Mouse (Mus musculus) lung, postnatal 4 days (tissue): ENCODE results near the gene Ewsr1.

ENCODE experiments used
- DNase-seq, 2 experiments: peaks; one replicate each; pipeline ENCODE4 v3.0.0; 2021

Ewsr1 gene

DNA sequence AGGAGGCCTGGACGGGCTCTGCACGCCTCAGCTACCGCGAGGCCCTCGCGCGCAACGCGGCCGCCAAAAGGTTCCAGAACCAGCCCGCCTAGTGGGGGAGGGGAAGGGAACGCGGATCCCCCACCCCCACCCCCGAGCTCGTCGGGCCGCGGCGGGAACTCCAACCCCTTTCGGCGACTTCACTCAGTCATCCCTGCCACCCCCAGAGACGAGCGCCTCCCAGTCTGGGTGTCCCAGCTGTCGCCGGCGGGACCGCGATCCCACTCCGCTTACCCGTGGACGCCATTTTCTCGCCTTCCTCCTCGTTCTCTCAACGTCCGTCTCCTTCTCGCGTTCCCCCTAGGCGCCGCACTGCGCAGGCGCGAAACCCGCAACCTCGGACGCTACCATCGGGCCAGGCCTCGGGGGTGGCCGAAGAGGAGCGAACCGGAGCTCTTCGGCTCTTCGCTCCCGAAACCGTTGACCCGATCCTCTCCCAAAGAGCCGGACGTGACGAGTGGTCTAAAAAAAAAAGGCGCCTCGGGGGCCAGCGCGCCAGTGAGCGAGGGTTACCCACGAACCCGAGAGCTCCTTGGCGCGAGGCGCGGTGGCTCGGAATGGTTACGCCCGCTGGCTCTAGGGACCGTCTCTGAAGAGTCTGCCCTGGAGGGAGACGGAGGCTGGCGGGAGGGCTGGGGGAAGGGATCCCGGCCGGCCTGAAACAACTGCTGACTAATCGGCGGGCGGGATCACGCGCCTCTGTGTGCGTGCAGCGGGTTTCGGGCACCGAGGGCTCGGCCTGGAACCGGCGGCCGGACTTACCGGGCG is at the start of gene Ewsr1, which contains the start of gene Rhbdd3:
TSS of gene Ewsr1 (minus strand) at position 531 of the 807 bp plus-strand sequence.
TSS of gene Rhbdd3 (plus strand) at position 191 of the 807 bp plus-strand sequence.
- DNase-seq = peak; percentile 98 to 99

DNA sequence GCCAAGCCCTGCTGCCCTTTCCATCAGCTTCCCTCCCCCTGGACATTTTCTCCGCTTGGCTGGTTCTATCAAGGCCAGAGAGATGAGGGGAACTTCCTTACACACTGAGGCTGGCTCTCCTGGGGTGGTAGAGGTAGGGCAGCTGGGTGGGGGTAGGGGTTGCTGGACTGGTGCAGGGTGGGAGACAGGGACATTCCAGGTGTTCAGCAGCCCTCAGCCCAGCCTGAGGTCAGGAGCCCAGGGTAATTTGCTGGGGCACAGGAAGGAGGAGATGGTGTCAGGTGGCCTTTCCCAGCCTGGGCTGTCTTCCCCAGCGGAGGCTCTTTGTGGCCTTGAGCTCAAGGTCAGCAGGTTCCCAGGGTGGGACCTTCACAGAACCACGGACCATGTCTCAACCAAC is 46.5 kb upstream of the Ewsr1 start:
- DNase-seq = no peak

DNA sequence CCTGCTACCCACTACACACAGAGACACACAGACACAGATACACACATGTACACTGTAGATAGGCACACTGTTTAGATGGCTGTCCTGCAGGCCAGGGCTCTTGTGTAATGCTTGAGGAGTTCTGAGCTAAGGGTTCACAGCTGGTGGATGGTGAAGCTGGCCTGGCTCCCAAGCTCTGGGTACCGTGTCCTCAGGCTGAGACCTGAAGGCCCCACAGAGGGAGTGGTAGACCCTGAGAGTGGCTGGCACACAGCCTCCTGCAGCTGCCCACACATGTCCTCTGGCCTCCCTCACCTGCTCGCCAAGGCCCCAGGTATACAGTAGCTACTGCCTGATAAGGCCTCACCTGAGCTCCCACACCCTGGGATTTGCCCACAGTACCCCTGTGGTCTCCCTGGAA is 42.9 kb upstream of the Ewsr1 start:
- peak in 1 of 2 experiments; percentile 58 for DNase-seq

DNA sequence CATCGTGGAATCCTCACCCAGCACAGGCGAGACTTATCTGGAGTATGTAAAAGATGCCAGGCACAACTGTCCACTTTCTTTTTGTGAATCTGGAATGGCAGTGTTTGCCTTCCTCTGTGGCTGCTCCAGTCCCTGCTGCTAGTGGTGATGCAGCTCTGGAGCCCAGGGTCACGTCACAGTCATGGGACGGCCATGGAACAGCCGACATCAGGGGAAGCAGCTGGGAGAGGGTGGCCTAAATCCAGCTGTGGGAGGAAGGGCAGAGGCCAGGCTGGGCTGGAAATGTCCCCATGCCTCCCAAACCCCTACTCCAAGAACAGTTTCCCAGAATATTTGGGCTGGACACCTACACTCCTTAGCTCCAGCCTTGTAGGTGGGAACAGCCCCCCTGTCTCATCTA is 42.2 kb upstream of the Ewsr1 start:
- DNase-seq = peak in 1 of 2 experiments; percentile 56

DNA sequence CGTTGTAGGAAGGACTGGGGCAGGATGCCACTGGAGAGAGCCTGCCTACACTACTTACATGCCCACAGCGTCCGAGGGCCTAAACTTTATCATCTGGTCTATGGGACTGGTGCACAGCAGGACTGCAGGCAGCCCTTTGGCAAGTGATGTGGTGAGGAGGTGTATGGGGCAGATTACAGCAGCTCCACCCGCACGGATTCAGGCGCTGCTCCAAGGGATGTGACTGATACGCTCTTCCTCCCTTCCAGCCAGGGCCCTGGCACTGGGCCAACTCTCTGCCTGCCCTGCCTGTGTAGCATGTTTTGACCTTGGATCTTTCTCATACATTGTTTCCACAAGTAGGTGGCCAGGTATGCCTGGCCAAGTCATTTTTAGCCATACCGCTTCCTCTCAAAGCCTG is 41.6 kb upstream of the Ewsr1 start:
- DNase-seq = peak; percentile 77 to 86

DNA sequence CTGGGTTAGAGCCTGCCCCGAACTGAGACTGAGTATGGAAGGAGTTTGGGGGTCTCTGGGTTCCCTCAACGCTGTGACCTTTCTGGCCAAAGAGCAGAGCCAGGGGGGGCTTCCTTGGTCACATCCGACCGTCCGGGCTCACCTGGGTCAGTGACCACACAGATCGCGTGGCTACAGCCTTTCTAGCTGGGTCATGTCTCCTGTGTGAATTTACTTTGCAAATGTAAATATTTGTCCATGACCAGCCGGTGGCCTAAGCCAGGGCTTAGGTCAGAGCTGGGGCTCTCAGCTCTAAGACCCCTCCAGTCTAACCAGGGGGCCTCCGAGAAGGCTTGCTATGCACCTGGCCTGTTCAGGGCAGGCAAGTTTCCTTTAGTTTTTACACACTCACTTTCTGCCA is 40.3 kb upstream of the Ewsr1 start:
- DNase-seq = no peak

DNA sequence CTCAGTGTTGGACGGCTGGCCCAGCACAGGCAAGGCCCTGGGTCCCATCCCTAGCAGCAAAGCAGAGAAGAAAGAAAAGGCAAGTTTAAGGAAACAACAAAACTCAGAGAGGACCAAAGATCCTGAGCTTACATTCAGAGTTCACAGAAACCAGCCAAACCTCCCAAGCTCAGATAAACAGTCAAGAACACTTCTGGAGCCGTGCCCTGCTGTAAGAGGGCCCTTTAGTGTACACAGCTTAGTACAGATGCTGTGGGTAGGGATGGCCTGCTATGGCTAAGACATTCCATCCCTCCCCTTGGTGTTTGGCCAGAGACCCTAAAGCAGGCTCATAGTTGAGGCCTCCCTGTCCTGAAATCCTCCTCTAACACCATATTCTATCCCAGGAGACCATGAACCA is 39.6 kb upstream of the Ewsr1 start:
- peak; percentile 62 to 72 for DNase-seq

DNA sequence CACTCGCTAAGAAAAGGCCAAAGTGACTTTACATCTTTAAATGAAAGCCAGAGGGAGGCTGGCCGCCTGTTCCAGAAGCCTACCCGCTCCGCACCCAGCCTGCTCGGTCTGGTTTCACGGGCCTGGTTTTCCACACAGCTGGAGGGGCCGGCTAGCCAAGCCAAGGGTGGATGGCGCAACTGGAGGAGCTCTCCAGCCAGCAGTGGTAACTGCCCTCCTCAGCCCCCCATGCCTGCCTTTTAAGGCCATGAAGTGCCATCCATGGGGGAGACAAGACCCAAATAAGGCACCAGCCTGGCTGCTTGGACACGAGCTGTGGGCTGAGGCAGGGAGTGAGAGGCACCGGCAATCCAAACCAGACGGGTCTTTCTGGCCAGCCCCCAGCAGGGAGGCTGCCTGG is 36.8 kb upstream of the Ewsr1 start:
- peak; percentile 82 to 91 for DNase-seq

DNA sequence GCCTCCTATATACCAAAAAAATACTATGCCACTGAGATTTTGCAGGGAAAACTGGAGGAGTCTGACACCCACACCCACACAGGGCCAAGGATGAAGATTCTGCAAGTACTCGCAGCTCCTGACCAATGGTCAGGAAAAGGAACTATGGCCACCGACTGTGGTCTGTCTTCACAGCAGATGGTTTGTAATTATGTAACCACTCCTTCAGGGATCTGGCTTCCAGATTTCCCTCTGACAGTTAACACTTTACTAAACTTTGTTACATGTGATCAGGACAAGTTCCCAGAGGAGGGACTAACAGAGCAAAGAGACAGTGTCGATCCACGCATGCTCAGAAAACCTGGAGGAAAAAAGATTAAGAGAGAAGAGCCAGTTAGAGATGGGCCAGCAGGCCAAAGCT is 33.7 kb upstream of the Ewsr1 start:
- DNase-seq = no peak

DNA sequence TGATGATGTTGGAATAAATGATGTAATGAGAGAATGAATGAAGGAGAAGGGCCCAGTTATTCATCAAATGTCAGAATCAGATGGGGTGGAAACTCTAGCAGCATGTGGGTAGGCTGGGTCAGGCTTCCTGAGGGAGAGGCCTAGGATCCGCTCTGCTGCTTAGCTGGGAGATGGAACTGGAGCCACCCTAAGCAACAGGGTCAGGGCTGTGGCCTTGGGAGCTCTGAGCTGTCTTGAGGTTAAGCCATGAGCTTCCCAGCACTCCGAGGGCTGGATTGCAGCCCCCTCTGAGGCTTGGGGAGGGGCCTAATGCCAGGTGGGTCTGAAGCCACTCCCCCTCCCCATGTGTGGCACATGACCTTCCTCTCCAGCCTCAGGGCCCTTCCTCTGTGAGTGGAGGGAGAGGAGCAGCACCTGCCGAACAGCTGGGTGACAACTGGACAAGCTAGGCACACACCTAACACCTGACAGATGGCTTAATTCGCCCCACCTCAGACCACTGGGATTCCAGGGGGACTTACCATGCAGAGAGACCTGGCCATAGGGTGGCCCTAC is 31.1 kb upstream of the Ewsr1 start:
- no peak for DNase-seq

DNA sequence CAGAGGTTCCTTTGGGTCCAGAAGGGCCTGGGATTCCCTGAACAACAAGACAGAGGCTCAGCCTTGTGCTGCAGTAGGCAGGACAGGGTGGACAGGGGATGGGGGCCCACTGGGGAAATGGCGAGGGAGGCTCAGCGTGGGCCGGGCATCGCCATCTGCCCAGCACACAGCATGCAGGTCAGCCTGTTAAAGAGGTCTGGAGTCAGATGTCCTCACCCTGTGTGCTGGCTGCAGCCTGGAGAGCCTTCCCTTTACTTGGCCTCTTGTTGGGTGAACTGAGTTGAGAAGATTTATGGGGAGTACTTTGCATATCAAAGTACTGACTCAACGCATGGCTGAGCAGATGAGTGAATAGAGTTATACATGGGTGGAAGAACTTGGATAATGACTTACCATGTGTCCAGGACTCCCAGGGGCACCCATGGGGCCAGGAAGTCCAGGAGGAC is 30.0 kb upstream of the Ewsr1 start:
- no peak for DNase-seq

DNA sequence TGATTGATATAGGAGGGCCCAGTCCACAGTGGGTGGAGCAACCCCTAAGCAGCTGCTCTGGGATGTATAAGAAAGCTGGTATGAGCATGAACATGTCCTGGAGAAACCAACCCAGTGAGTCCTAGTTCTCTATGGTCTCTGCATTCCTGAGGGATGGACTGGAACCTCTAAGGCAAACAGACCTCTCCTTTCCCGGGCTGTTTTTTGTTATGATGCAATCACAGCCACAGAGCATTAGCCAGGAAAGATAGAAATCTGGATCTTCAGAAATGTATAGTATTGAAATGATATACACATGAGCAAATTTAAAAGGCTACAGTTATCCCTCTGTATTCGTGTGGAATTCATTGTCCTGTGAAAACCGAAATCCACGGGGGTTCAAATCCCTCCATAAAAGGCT is 26.6 kb upstream of the Ewsr1 start:
- DNase-seq = no peak

DNA sequence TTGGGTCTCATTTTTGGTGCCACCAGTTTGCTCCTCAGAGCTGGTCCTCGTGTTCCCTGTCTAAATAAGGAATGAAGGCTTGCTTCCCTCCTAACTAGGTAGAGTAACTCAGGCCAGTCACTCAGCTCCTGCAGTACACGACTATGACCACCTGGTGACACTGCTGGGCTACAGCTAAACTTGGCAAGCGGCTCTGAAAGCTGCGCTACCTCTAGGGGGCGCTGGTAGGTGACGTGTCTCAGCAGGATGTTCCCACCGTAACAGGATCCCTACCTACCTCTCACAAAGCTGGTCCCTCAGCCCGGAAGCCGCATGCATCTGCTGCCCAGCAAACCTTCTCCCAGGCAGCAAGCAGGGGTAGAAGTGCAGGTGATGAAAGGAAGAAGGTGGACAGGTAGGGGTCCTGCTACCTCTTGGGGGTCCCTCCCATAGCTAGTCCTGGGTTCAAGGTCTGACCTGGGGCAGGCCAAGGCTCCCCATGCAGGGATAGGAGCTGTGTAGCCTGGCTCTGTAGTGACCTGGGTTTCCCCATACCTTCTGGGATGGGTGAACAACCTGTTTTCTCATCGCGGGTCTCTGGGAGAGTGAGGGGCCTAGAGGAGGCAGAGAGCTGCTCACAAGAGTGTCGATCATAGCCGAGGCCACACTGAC is 16.0 kb upstream of the Ewsr1 start:
- peak; percentile 82 to 92 for DNase-seq

DNA sequence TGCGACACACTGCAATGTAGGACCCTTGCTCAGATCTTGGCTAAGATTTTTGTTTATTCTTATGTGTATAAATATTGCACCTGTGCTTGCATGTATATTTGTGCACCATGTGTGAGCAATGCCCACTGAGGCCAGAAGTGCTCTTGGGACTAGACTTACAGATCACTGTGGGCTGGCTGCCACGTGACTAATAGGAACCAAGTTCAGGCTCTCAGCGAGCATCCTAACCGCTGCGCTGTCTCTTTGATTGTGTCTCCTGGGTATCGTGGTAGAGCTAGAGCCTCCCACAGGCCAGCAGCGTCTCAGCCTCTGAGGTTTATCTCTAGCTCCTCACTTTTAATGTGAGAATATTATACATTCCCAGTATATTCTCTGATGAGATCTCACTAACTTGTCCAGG is 14.6 kb upstream of the Ewsr1 start:
- no peak for DNase-seq

DNA sequence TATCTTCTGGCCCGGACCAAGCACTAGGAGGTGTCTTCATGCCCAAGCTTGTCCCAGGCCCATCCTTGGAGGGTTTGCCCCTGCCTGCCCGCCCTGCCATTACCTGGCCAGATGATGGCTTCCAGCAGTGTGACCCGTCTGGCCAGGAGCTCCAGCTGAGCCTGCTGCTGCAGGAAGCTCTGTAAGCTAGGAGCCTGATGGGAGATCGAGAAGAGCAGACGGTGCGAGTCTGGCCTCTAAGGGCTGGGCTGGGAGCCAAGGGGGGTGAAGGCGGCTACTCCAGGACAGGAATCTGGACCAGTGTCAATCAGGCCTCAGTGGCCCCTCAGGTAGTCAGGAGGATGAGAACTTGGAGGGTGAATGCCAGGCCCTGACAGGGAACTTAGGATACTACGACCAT is 10.4 kb upstream of the Ewsr1 start:
- DNase-seq = no peak

DNA sequence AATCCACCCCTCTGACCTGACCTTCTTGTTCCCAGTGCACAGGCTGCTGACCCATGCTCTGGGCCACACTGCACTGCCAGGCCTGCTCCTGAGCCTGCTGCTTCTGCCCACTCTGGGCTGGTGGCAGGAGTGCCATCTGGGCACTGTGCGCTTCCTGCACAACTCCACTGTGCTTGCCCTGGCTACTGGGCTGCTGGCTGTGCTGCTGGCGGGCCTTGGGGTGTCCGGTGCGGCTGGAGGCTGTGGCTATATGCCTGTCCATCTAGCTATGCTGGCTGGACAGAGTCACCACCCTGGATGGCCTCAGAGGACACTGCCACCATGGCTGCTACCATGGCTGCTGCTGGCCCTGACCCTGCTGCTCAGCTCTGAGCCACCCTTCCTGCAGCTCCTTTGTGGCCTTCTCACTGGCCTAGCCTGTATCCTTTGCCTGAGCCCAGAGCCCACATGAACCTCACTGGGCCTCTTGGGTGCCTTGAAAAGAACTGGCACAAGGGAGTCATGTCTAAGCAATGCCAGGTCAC is 5.0 kb upstream of the Ewsr1 start:
- no peak for DNase-seq

DNA sequence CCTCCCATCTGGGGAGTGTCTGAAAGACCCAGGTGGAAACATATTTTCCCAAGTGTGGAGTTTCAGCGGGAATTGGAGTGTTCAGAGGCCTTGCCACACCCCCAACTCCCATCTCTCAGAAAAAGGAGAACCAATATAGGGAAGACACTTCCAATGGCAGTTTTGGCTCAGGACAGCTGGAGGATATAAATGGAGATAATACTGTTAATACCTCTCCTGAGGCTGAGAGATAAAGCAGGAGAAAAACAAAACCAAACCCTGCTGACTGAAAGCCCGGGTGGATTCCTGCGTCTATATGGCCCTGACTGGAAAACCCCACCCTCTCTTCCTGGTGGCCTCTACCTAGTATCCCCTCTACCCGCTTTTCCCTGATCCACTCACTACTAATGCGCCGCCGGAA is 3.3 kb upstream of the Ewsr1 start:
- DNase-seq = no peak

DNA sequence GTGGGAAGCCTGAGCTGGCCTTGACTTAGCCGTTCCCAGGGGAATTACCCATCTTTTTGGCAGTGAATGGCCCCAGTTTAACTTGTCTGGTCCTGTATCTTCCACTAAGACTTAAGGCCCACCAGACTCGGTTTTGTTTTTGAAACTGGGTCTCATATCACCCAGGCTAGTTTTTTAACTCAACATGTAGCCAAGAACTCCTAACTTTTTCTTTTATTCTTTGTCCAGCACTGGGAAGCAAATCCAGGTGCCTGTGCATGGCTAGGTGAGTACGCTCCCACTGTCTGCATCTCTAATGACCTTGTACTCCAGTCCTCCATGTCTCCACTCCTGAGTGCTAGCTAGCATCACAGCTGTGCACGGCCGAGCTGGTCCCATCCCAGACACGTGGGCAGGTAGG is 2.6 kb upstream of the Ewsr1 start:
- DNase-seq = no peak

DNA sequence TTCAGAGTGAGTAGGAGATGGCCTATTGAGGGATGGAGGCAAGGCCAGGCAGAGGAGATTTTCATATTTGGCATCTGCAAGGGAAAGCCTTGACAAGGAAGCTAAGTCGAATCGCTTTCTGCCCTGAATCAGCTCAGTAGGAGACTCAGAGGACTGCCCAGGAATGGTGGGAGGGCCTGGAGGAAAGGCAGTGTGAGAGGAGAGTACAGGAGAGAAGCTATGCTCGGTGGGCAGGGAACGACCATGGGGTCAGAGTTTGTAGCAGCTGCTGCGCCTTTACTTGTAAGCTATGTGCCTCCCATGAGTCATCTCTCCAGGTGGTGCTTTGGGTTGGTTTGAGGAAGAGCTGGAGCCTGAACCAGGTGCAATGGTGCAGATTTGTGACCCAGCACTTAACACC is 1.7 kb upstream of the Ewsr1 start:
- no peak for DNase-seq

DNA sequence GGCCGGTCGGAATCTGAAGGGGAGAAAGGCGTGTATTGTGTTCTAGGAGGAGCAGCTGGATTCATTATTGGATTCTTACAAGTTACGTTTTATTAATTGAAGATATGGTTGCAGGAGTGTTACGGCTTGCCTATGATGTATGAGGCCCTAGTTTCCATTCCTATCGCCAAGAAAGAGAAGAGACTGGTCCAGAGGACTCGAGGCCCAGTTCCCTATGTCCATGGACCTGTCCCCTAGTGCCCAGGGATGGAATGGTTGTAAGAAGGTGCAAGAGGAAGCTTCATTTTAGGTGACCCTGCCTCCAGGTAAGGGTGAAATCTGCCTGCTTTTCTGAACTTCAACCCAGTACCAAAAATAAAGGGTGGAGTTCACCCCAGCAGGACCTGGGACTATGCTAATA is 1.2 kb upstream of the Ewsr1 start:
- DNase-seq = no peak

DNA sequence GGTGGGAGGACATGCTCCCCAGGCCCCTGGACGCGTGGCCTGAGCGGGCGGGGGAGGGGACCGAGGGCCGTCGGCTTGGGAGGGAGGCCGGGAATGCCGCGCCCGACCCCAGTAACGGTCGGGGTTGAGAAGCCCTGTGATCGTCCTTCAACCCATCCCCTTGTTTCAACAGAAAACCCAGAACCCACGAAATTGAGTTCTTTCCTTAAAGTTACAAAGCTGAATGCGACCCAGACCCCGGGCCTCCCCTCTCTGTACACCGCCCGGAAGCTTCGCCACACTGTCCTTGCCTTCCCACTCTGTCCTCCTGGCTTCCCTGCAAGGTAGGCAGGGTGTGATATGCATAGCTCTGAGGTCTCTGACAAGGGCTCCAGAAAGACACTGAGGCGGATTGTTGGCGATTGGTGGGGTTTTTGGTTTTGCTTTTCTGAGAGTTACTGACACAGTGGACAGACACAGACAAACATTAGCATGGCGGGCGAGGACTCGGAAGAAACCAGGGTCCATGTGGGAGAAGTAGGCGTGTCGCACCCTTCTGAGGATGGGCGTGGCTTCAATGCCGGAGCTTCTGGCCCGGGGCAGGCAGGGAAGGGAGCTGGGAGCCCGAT is 614 bp upstream of the Ewsr1 start:
- DNase-seq = peak; percentile 89 to 90

DNA sequence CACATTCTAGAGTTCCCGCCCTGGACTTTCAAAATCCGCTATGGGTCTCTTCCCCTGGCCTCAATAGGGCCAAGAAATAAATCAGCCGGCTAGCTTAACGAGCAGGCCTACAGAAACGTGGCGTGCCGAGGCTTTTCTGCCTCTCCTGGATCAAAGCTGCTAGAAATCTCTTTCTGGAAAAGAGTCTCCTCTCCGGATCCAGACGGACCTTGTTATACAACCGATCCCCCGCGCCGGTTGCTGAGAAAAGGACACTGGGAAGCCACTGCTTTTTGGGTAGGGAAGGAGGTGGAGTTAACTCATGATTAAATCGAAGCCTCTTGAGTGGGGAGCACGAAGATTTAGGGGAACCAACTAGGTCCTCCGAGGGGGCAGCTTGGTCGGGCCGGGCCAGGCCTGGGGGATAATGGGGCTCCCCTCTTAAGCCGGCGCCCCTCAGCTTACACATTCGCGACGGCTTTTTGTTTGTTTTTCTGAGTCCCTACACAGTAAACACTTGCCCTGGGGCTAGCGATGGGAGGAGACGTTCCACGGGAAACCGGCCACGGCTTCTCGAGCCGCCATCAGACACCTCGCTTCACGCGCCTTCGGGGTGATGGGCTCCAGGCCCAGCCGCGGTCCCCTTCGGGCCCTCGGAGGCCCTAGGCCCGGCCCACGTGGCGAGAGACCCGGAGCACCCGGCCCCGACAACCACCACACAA is 881 bp downstream of the Ewsr1 start:
- DNase-seq = peak in 1 of 2 experiments; percentile 26
